Mouse (Mus musculus) testis, adult 2 months (tissue): ENCODE results near the gene Upb1.

Experiments
- CTCF ChIP-seq: fragments of 200-500 bp; IDR thresholded peaks from 2 replicates; pipeline ENCODE4 v1.5.1; 2012; ENCODE audit warnings: low read depth, mild to moderate bottlenecking, inconsistent platforms, low read length, moderate library complexity; ENCODE audit not compliant: control insufficient read depth, insufficient read depth, insufficient replicate concordance
- POLR2A ChIP-seq: fragments of 200-500 bp; IDR thresholded peaks from 2 replicates; pipeline ENCODE4 v1.6.1; 2012; ENCODE audit warnings: low read depth, mild to moderate bottlenecking, inconsistent platforms, low read length, moderate library complexity; ENCODE audit not compliant: control insufficient read depth

DNA sequence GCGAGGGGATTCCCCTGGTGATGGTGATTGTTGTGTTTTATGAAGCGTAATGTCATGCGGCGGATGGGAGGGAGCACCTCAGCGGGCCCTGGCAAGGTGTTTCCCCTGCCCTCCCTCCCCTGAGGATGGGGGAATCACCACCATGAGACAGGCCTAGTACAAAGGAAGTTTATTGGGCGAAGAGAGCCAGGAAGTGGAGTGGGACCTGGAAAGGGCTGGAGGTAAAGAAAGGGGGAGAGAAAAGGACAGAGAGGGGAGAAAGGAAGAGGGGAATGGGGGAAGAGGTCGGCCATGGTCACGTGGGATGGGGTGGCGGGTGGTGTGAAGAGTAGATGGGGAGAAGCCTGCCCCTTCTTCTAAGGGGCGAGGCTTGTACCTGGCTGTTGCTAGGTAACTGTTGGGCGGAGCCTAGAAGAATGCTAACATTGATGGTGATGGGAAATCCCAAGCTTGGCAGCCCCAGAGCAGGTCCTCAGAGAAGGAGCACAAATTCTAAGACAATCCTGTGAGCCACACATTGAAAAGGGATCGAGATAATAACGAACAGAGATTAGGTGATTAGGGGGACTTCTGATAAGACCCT is 45.7 kb downstream of the Upb1 start:
- no peak for TF ChIP-seq CTCF
- peak; percentile 75; the same call in 1 of the 2 replicates for TF ChIP-seq POLR2A
